Mouse (Mus musculus): ENCODE data around the gene 4933415F23Rik.
A peak's percentile ranks its signal among the peaks of the same experiment; 100 is the strongest.

The 4933415F23Rik gene

DNA sequence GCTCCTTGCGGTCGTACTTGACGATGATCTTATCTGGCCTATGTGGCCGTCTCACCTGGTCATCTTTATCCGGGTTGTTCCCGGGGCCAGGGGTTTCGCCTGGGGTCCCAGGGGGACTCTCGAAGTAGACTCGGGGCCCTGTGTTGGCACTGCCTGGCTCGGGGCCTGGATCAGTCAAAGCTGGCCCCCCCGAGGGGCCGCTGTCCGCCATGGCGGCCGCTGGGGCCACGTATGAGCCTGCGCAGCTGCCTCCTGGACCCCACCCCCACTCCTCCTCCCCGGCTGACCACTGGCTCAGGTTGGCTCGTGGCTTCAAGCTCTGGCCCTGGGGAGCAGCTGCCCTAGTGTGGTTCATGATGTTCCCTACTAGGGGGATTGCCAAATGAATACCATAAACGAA lies at the start of gene 4933415F23Rik:
4933415F23Rik (minus strand) TSS at position 233 of the 400 bp plus-strand sequence.
- DNase-seq (ENCODE audit: low read depth, low spot score) = no peak

GRCm38 (mm10) chr1:23151722-23152121 lies 49.7 kb upstream of the 4933415F23Rik start:
- no peak for DNase-seq (ENCODE audit: low read depth, low spot score)

DNA sequence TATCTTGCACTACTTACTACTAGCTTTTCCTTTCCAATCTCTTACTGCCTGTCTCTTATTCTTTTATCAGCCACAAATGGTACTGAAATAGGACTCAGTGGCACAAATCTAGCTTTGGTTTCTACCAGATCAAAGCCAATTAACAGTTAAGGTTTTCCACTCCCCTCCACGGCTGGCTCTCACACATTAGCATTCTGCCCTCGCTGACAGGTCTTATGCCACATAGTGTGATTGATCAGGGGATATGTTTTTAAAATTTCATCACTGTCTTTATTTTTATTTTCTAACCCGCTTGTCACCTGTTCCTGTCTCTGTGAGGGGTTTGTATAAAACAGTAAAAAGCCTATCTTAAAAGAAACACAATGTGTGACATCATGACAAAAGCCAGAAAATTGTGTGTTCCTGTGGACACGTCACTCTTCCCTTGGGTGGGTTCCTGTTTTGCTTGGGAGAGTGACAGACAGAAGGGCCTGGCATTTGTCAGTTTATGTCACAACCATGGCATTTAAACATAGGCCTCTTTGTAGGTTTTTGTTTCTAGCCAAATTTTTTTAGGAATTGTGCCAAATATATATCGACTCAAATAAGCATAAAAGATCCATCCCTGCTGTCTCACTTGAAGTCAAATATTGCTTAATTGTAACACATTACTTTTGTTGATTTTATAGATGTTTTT lies 44.3 kb upstream of the 4933415F23Rik start:
- DNase-seq (ENCODE audit: low read depth, low spot score) = no peak

- DNase-seq (ENCODE audit: low read depth, low spot score) = no peak
Measured at GRCm38 (mm10) chr1:23141121-23141811, 39.2 kb upstream of the 4933415F23Rik start.

DNA sequence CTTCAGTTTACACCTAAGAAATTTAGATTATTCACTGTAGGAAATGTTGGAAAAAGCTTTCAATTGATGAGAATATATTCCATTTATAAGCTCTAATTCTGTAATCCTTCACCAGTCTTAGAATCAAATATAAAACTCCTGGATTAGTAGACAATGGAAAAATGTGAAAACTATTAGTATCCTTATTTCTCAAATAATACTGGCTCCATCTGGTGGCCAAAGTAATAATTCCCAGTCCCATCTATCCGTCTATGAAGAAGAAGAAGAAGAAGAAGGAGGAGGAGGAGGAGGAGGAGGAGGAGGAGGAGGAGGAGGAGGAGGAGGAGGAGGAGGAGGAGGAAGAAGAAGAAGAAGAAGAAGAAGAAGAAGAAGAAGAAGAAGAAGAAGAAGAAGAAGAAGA lies 38.5 kb upstream of the 4933415F23Rik start:
- DNase-seq (ENCODE audit: low read depth, low spot score) = peak; percentile 5

GRCm38 (mm10) chr1:23120901-23121300 lies 18.8 kb upstream of the 4933415F23Rik start:
- DNase-seq (ENCODE audit: low read depth, low spot score) = no peak

DNA sequence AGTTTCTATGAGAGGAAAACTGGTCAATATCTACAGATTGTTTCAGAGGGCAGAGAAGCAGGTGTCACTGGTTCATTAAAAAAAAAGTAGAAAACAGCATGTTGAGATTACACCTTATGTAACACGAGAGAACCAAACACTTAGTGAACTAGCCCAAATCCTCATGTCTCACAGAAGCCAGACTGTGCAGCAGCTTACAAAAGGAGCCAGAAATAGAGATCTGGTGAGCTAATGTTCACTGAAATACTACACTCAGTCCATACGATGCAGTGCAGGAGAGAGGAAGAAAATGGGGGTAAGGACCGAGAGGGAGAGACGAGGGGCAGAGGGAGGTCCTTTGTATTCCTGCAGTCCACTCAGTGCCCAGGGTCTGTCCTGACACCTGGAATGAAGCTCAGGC lies 17.4 kb upstream of the 4933415F23Rik start:
- DNase-seq (ENCODE audit: low read depth, low spot score) = no peak

GRCm38 (mm10) chr1:23117423-23117822 lies 15.4 kb upstream of the 4933415F23Rik start:
- DNase-seq (ENCODE audit: low read depth, low spot score) = no peak

GRCm38 (mm10) chr1:23109191-23109590 lies 7.1 kb upstream of the 4933415F23Rik start:
- no peak for DNase-seq (ENCODE audit: low read depth, low spot score)

DNA sequence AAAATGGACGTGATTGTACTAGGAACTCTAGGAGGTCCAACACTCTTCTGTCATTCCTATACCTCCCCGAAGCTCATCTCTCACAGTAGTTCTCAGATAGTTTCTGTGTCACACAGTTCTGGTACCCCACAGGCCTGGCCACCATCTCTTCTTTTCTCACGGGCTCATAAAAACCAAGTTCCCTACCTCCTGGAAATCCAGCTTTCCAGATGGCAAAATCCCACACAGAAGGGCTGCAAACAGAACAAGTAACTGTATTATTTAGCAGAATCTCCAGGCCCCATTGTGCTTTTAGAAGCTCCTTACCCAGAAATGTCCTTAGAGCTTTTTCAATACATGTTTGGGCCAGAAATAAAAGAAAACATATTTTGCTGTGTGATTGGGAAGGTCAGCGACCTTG lies 828 bp upstream of the 4933415F23Rik start:
- DNase-seq (ENCODE audit: low read depth, low spot score) = no peak

DNA sequence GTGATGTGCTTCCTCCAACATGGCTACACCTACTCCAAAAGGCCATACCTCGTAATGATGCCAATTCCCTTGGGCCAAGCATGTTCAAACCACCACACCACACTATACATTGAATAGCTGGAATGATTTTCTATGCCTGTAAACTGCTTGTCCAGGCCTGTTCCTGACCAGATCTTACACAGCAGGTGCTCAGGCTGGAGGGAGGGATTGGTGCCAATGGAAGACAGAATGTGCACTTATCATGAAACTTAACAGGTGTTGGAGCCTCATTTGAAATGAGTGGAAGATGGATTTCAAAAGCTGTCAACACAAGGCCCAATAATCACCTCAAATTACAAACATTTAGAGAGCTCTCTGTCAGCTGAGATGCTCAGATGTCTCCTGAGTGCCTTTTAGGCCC lies 2.3 kb downstream of the 4933415F23Rik start:
- no peak for DNase-seq (ENCODE audit: low read depth, low spot score)

- no peak for DNase-seq (ENCODE audit: low read depth, low spot score)
Measured at GRCm38 (mm10) chr1:23098451-23098850, 3.6 kb downstream of the 4933415F23Rik start.

DNA sequence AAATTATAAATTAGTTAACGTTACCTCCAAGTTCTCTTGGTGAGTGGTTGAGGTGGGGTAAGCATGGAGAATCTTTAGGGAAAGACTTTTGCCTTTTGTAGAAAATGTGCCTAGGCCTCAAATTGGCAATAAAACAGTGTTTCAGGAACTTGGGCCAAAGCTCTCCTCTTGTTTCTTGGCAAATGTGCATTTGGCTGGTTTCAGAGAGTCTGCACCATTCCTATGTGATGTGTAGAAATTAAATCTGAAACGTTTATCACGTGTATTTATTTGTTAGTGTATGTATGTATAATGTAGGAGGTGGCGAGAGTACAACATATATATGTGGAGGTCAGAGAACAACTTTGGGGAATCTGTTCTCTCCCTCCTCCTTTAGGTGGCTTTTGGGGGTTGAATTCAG lies 4.1 kb downstream of the 4933415F23Rik start:
- no peak for DNase-seq (ENCODE audit: low read depth, low spot score)

GRCm38 (mm10) chr1:23067715-23068114 lies 34.3 kb downstream of the 4933415F23Rik start:
- DNase-seq (ENCODE audit: low read depth, low spot score) = no peak

DNA sequence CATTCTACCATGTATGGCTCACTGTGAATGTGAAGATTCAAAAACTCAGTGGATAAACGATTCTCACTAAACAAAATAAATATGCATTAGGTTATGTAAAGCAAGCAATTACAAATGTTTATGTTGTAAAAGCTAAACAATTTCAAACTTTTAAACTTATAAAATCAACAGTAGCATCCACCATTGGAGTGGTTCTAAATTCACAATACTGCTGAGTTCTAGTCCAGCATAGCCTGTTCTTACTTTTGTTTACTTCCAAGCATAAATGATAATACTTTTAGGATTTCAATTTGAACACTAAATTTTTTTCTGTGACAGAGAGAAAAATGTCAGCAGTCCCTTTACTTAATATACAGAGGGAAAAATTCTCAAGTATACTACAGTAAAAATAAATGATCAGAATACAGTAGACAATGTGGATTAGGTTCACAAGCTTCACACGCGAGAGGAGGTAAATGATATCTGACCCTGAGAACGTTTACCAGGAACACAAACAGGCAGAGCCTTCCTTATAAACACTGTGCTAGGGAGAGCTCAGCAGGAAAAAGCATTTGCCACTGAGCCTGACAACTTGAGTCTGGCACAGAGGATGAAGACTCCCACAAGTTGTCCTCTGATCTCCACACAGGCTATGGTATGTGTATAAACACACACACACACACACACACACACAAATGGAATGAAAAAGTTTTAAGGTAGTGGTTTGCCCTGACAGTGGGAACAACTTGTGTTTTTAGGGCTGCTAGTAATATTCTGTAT lies 37.2 kb downstream of the 4933415F23Rik start:
- no peak for DNase-seq (ENCODE audit: low read depth, low spot score)

DNA sequence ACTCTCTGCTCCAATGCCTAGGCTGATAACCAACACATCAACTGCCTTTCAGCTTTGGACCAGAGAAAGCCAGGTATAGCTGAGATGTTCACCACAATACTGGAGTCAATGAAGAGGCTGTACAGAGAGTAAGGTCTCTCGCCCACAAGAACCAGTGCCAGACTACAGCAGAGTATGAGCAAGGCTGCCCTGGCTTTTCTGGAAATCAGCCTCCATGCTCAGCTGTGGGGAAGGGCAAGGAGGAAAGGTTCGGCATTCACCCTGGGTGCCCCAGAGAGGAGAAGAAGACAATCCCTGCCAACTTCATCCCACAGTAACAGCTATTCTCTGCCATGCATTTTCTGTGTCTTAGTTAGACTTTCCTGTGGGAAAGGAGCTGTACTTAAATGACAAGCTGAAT lies 38.1 kb downstream of the 4933415F23Rik start:
- no peak for DNase-seq (ENCODE audit: low read depth, low spot score)

- peak; percentile 88 for DNase-seq (ENCODE audit: low read depth, low spot score)
Measured at GRCm38 (mm10) chr1:23061614-23062373, 40.3 kb downstream of the 4933415F23Rik start.

DNA sequence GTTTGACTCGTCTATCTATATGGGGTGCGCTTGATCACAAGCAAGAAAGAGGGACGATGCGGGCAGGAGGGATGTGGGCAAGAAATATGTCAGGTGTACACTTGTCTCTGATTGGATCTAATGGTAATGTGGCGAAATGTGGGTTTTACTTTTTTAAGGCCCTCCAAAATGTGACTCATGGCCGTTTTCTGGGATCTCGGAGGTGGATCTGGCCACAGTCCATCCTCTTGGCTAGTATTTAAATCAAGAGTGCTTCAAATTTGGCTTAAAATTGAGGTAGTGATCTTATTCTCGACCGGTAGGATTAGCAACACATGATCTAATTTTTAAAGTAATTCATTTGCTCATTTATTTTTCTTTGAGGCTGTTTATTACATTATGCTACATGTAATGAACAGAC lies 42.0 kb downstream of the 4933415F23Rik start:
- no peak for DNase-seq (ENCODE audit: low read depth, low spot score)

Measured in R1 (cell line).